Mouse (Mus musculus): ENCODE results near the gene Dock8.

DNA sequence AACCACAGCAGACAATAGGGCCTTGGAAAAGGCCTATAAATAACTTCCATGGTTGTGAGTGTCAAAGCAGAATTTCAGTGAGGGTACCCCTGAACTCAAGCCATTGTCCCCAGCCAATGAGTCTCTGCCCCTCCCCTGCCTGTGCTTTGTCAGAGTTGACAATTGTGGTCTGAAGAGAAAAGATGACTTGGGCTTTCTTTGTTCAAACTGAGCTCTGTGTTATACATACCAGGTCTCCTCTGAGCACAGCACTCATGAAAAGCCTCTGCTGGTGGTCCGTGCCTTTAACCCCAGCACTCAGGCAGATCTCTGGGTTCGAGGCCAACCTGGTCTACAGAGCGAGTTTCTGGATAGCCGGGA is 231.6 kb downstream of the Dock8 start:
- TF ChIP-seq POLR2A (IDR thresholded peaks at IDR 0.05; ENCODE audit: borderline replicate concordance, insufficient read depth, low read length) (no peak), CTCF (IDR thresholded peaks at IDR 0.05; ENCODE audit: borderline replicate concordance, insufficient read depth, low read depth, low read length) (no peak)

All from cerebellum, adult 2 months (tissue).